Mouse (Mus musculus): ENCODE results near the gene Tomm20l. TPM values are rescaled to one million over a fixed set of nuclear protein-coding genes. Genes with fewer than 3 reads are reported as not detected.
"Not testable (repeated sequence)": the region's sequence is repeated elsewhere in the genome, so short reads cannot be mapped to it uniquely, and the experiment has no call there.

Gene Tomm20l
- total RNA-seq (2015; ENCODE audit: low replicate concordance) (not detected in 2 replicates), total RNA-seq (2017; ENCODE audit: low replicate concordance) (not detected in 2 replicates)

DNA sequence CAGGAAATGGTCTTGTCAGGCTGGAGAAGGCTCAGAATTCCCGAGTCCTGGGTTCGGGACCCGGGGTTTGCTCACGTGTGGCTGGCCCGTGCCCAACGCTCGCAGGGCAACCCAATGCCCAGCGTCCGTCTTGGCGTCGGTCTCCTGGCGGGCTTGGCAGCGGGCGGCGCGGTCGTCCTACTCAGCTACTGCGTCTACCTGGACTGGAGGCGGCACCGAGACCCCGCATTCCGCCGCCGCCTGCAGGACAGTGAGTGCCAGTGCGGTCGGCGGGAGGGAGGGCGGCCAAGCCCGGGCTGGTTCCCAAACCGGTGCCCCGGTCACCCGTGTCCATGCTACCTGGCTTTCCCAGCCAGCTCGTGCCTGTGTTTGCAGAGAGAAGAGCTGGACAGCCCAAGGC lies at the start of gene Tomm20l:
Tomm20l (plus strand) TSS at position 98 of the 400 bp plus-strand sequence.
- ATAC-seq (replicated peaks; ENCODE audit: low FRiP score, poor library complexity, severe bottlenecking), result peak; percentile 44; the same call in 1 of the 2 replicates

DNA sequence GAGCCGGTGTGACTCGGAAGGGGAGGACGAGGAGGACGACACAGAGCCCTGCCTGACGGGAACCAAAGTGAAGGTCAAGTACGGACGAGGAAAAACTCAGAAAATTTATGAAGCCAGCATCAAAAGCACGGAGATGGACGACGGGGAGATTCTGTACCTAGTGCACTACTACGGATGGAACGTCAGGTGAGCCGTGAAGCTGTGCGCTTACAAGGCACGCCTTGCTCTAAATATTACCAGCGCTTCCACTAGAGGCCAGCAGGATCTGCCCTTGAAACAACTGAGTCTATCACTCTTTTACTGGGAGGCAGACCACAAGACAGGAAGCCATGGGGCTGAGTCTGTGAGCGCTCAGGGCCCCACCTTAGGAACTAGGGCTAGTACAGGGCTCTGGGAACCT lies 41.4 kb upstream of the Tomm20l start:
- no peak for ATAC-seq (replicated peaks; ENCODE audit: low FRiP score, poor library complexity, severe bottlenecking)

DNA sequence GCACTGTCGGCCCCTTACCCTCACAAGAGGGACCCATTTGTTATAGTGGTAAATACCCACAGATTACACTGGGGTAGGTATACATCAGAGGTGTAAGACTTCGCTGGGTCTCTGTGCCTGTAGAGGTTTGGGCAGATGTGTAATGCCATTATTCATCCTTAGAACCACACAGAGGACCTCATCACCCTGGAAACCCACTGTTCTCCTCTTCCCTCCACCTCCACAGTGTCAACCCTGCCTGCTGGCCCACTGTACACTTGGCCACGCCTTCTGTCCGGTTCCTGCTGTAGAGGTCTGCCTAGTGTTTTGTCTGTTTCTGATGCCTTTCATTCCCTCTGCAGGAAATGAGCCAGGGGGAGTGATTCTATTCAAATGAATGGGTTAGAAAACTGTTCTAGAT lies 39.2 kb upstream of the Tomm20l start:
- ATAC-seq (replicated peaks; ENCODE audit: low FRiP score, poor library complexity, severe bottlenecking), result no peak

DNA sequence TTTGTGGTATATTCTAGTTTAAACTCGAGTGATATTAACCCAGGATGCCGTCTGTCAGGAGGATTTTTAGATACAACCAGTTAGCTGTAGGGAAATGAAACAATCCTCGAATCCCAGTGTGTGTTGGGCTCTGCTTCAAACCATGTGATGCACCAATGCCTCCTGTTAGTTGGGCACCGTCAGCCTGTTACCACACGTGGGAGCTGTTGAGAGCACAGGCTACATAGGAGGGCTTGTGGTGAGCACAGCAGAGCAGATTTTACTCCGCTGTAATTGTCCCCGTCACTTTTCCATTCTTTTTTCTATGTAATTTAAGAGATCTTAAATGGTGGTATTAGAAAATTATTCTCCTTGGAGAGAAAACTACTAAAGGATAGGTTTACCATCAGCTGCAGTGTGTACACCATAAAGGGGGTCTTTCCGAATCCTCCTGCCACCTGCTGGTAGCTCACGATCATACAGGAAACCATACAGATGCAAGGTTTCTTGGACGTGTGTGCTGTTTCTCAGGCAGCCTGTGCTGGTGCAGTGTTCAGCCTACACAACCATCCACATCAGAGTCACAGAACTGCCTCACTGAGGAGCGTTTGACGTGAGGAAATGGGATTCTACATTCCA lies 38.0 kb upstream of the Tomm20l start:
- no peak for ATAC-seq (replicated peaks; ENCODE audit: low FRiP score, poor library complexity, severe bottlenecking)

DNA sequence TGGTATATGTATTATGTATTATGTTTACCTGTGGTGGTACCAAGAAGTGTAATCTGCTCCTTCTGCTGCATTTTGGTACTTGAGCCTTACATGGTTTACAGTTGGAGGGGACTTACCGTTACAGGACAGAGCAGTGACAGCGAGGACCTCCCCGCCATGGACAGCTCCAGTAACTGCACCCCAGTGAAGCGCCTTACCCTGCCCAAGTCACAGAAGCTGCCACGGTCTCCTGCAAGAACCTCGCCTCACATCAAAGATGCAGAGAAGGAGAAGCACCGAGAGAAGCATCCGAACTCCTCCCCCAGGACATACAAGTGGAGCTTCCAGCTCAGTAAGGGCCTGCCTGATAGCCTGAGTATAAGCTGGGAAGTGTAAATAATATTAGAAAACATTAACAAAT lies 24.9 kb upstream of the Tomm20l start:
- no peak for ATAC-seq (replicated peaks; ENCODE audit: low FRiP score, poor library complexity, severe bottlenecking)

DNA sequence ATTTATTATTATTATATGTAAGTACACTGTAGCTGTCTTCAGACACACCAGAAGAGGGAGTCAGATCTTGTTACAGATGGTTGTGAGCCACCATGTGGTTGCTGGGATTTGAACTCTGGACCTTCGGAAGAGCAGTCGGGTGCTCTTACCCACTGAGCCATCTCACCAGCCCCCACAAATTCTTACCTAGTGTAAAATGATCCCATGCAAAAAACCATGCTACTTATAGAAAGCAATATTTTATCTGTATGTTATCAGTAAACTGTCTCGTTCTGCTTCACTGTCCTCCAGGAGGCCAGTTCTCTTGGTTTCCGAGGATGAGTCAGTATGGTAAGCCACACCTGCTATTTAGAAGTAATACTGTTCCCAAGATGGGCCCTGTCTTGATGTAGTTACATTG lies 7.0 kb upstream of the Tomm20l start:
- not testable (repeated sequence) for ATAC-seq (replicated peaks; ENCODE audit: low FRiP score, poor library complexity, severe bottlenecking)

DNA sequence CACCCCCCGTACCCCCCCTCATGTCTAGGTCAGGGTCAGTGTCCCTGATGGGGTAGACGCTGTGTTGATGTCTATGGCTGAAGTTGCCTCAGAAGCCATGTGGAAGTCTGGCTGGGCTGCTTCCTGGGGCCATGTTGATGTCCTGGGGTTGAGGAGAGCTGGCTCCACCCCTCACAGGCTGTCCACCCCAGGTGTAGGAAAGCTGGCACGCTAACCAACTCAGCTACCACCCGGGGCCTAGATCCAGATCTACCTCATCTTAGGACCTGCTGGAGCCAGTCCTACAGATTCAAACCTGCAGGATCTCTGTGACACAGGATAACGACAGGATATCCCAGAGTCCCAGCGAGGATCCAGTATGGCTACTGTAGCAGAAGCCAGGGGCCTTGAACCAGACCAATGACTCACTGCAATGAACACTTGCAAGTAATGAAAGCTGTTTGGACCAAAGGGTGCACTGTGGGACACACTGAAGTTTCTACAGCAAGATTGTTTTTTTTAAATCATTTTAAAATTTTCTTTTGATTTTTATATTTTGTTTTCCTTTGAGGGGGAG lies 3.9 kb upstream of the Tomm20l start:
- ATAC-seq (replicated peaks; ENCODE audit: low FRiP score, poor library complexity, severe bottlenecking), result no peak

DNA sequence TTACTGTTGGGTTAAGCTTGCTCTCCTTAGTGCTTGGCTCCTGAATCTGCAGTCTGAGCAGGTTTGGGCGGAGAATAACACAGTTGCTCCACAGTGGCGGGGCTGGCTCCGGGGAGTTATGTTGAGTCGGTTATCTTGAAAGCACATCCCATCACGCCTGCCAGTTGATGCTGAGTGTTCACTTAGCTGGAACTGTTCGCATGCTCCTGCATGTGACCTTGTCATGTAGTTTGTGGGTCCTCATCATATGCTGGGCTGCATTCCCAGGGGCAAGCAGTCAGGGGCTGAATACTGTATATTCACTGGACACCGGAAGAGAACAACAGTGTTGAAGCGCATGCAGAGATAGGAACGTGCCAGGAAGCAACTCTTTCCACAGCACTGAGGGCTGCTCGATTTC lies 1.8 kb downstream of the Tomm20l start:
- ATAC-seq (replicated peaks; ENCODE audit: low FRiP score, poor library complexity, severe bottlenecking), result 0 out of 2 replicates have a peak, but pooled peaks have one; percentile 50

DNA sequence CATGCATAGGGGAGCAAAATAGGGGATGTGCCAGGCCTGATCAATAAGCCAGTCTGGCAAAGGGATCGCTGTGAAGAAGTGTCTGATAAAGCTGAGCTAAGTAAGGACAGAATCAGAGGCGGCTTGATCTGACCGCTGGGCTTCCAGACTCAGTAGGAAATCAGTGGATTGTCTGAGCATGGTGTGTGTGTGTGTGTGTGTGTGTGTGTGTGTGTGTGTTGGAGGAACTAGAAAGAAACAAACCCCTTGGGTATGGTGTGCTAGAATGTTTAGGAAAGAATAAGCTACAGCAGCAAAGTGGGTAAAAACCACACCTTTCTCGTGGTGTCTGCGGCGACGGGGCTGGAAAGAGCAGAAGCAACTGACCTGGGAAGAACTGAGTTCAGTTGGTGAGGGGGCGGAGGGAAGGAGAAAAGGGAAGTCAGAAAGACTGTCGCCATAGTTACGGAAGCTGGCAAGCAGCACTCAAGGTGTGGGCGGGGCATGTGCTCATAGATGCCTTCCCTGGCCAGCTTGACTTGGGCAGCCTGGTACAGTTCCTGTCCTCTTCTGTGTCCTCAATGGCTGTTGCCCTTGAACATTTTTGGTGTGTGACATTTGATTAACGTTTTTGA lies 2.6 kb downstream of the Tomm20l start:
- ATAC-seq (replicated peaks; ENCODE audit: low FRiP score, poor library complexity, severe bottlenecking), result peak; percentile 54

DNA sequence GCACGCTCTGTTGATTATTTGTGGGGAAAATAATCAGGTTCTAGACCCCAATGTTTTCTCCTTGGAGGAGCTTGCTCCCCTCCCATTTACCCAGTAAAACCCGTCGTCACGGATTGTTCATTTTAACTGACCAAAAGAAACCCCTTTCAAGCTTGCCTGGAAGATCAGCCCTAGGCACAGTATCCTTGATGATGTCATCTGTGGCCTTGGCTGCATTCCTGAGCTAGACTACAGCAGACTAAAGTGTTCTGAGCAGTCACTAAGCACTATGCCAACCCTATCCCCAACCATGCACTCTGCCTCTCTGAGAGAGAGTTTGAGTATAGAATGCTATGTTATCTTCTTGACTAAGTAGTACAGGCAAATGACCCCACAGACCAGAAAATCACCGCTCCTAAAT lies 5.2 kb downstream of the Tomm20l start:
- ATAC-seq (replicated peaks; ENCODE audit: low FRiP score, poor library complexity, severe bottlenecking), result no peak

DNA sequence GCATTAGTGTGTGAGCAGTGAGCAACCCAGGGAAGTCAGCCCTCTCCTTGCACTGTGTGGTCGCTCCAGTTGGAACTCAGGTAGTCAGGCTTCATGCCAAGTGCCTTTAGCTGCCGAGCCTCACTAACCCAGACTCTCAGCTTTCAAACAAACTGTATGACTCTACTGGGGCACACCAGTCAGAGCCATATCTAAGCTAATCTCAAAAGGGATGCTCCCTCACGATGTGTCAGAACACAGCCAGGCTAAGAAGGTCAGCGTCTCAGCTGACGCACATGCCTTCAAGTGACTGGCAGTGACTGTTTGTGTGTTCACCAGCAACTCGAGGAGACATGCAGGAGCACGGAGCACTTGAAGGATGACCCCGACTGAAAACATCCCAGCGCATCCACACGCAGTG lies 11.5 kb downstream of the Tomm20l start:
- ATAC-seq (replicated peaks; ENCODE audit: low FRiP score, poor library complexity, severe bottlenecking), result no peak

DNA sequence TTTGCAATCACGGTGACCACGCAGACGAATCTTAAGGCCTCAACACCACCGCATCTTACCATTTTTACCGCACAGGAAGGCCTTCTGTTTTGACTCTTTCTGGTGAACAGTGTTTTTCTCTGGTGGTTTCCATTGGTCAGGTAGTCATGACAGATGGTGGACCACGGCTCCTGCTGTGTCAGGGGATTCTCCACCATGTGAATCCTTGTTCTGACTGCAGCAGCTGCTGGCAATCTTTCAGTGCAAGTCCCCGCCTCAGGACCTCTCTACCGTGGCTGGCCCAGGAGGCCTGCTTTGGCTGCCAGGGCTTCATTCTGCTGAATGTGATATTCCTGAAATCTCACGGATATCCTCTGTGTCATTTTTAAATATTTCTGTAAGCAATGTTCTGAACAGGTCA lies 12.1 kb downstream of the Tomm20l start:
- ATAC-seq (replicated peaks; ENCODE audit: low FRiP score, poor library complexity, severe bottlenecking), result no peak

DNA sequence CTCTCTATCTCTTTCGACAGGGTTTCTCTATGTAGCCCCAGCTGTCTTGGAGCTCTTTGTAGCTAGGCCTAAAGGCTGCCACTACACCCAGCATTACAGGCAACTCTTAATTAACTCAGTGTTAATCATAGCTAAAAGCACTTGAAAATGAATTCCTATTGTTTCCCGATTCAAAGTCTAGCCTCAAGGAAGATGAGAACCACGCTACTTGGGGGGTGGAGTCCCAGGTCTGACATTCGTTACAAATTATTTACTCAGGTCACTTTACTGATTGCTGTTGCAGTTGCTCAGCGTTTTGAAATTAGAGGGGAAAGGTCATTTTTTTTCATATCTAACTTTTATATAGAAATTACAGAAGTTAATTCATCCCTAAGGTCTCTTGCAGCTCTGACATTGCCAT lies 24.4 kb downstream of the Tomm20l start:
- ATAC-seq (replicated peaks; ENCODE audit: low FRiP score, poor library complexity, severe bottlenecking), result no peak

DNA sequence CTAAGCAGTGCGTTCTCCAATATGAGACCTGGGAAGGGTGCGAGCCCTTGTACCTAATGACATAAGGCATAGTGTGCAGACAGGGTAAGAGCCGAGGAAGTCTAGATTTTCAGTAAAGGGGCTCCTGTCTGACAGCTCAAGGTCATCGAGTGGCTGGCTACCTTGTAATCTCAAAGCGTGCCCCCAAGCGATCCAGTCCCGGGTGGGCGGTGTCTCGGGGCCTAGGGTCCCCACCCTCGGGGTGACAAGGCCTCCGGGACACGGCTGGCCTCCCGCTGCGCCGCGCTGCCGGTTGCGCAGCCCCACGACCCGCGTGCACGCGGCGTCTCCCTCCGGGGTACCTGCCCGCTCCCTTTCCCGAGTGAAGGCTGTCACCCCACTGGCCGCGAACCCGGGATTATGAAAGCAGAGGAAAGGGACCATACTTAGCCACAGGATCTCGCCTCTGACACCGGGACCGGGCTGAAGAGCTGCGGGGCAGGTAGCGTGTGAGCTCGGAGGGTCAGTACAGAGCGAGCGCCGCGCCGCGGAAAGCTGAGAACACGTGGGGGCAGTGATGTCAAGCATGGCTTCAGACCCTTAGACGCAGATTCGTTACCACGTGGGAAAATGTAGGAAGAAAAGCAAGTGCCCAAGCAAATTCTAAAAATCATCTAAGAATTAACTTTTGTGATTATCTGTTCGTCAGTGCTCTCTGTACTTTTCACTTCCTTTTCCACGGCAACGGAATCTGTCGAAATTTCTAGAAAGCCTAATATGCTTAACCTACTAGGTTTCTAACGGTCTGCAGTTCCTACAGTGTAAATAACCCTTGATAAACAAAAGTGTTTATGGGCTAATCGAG lies 25.1 kb downstream of the Tomm20l start, which contains the start of the genes Timm9 and 2700049A03Rik:
Timm9 (minus strand) TSS at position 555 of the 844 bp plus-strand sequence.
2700049A03Rik (plus strand) TSS at position 719 of the 844 bp plus-strand sequence.
- peak; percentile 80 for ATAC-seq (replicated peaks; ENCODE audit: low FRiP score, poor library complexity, severe bottlenecking)

DNA sequence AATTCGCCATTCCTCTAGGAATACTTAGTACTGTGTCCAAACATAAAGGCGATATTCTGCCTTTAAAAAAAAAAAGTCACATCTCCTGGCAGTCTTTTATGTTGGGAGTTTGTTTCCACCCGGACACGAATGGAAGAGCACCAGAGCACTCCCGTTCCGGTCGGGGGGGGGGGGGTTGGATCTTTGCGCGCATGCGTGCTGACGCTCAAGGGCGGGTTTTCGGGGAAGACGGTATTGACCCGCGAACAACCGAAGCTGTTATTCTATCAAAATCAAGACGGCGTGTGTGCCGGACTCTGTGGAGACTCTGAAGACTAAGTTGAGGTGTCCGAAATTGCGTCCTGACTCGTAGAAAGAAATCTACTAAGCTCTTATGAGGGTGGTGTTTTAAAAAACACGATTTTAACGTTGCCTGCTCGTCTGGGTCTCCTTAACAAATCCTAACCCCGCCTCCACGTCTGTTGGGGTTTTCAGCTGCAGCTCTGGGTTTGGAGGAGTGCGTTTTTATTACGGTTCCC lies 25.8 kb downstream of the Tomm20l start:
- peak; percentile 88 for ATAC-seq (replicated peaks; ENCODE audit: low FRiP score, poor library complexity, severe bottlenecking)

DNA sequence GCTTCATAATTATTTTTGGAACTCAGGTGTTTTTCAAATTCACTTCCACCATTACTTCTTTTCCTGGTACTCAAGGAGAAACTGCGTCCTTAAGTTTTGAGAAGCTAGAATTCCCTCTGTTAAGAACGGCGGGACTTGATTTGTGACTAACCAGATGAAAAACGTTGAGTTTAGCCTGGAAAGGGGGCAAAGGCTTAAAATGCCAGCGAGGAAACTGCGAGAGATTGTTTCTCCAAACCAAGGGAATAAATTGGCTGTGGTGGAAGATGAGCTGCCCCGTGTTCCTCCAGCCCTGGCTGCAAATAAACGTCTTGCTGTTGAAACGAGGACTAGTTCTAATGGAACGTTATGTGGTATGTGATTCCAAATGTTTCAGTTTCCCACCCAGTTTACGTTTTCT lies 26.5 kb downstream of the Tomm20l start:
- no peak for ATAC-seq (replicated peaks; ENCODE audit: low FRiP score, poor library complexity, severe bottlenecking)

DNA sequence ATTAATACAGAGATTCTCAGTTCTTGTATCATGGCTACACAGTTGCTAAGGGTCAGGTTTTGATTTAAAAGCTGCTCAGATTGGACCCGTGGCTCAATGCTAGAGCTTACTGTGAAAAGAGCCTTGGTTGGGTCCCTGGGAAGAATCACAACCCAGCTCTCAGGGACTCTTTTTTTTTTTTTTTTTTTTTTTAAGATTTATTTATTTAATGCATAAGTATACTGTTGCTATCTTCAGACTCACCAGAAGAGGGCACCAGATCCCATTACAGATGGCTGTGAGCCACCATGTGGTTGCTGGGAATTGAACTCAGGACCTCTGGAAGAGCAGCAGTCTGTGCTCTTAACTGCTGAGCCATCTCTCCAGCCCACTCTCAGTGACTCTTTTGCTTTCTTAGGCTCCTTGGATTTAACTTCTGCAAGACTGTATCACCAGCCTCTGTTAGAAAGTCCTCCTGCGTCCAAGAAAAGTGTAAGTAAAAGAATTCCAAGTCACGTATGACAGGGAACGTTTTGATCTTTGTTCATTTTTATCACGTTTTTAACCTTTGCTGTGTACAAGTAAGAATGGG lies 28.1 kb downstream of the Tomm20l start:
- no peak for ATAC-seq (replicated peaks; ENCODE audit: low FRiP score, poor library complexity, severe bottlenecking)

DNA sequence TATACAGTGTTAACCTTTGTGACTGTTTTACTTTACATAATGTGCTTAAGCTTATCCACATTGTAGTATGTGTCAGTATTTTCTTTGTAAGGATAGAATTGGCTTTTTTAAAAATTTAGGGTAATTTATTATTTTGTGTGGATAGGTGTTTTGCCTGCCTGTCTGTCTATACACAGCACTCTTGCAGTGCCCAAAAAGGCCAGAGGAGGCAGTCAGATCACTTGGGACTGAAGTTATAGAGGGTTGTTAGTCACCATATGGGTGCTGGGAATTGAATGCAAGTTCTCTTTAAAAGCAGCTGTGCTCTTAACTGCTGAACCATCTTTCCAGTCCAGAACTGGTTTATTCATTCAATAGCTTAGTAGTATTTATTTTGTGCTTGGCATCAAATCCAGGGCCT lies 30.0 kb downstream of the Tomm20l start:
- ATAC-seq (replicated peaks; ENCODE audit: low FRiP score, poor library complexity, severe bottlenecking), result no peak

DNA sequence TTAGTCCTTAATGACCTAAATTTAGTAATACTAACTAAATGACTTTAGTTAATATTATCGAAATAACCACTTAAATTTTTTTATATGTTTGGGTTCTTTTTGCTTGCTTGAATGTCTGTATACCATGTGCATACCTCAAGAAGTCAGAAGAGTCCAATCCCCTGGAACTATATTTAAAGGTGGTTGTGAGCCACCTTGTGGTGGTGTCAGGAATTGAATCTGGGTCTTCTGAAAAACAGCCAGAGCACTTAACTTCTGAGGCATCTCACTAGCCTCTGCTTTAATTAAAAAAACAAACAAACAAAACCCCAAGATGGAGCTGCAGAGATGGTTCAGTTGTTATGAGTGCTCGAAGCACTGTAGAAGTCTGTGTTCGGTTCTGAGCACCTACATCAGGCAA lies 36.4 kb downstream of the Tomm20l start:
- ATAC-seq (replicated peaks; ENCODE audit: low FRiP score, poor library complexity, severe bottlenecking), result no peak

DNA sequence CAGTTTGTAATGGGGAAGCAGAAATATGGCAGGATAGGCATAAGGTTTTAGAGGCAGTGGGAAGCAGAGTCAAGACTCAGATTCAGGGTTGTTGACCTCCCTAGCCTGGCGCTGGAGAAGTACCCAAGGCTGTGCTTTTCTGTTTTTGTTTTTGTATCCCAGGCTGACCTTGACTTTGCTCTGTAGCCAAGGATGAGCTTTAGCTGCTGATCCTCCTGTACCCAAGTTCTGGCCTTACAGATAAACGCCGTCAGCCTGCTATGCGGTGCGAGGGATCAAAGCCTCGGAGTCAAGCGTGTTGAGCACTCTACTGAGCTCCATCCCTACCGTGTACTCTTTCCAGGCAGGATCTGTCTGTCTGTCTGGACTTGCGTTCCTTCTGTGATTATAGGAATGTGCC lies 37.6 kb downstream of the Tomm20l start:
- no peak for ATAC-seq (replicated peaks; ENCODE audit: low FRiP score, poor library complexity, severe bottlenecking)

All from erythroid progenitor cell, adult 5-6 weeks (primary cell).